In genomic region chr2:93475040-93475439, GRCm38 (mm10) we compare ENCODE assay signal across 8 mouse cellular contexts. TPM values are rescaled to one million over a fixed set of nuclear protein-coding genes. Genes with fewer than 3 reads are reported as not detected.
A peak's percentile ranks its signal among the peaks of the same experiment; 100 is the strongest.
DNase-seq lines count a peak whose midpoint lies in the region; ATAC-seq and TF ChIP-seq lines count a peak whose summit lies in the region.

No protein-coding gene starts in this region.

- no peak overlapping the region for H3K9ac ChIP-seq in heart, embryonic 13.5 days
- no peak overlapping the region for H3K9ac ChIP-seq in lung, embryonic 14.5 days

- TF ChIP-seq CTCF in bone marrow, adult 2 months (IDR thresholded peaks at IDR 0.05; ENCODE audit: control insufficient read depth, insufficient read depth, low read length), result peak; percentile 91
- TF ChIP-seq CTCF in lung, embryonic 14.5 days (IDR thresholded peaks at IDR 0.05; ENCODE audit: low read depth), result peak; percentile 95

- TF ChIP-seq POLR2A in bone marrow, adult 2 months (IDR thresholded peaks at IDR 0.05; ENCODE audit: borderline replicate concordance, control insufficient read depth, low read depth, low read length), result no peak

- WGBS in bone marrow, adult 2 months, result 2% methylated on average over 11 of the region's 11 CpGs
- WGBS in heart, embryonic 13.5 days, result under 1% methylated on average over 11 of the region's 11 CpGs
- WGBS in lung, embryonic 14.5 days, result 2% methylated on average over 11 of the region's 11 CpGs

- peak; percentile 71 to 79 for DNase-seq in CD8-positive naive resting alpha-beta T cell, adult 2 months (ENCODE audit: low read depth in 2 of 2, low spot score in 2 of 2)
- peak; percentile 96 for DNase-seq in layer of hippocampus, adult 11-12 months (ENCODE audit: low spot score)
- peak; percentile 98 for DNase-seq in lung, embryonic 14.5 days
- DNase-seq in ovary, postnatal 14 days (ENCODE audit: low spot score), result peak; percentile 91
- DNase-seq in thymus, postnatal 0 days (ENCODE audit: low spot score), result peak; percentile 83

- H3K4me3 ChIP-seq in bone marrow, adult 2 months (replicated peaks; ENCODE audit: control insufficient read depth, low read depth, low read length), result no peak overlapping the region
- H3K4me3 ChIP-seq in heart, embryonic 13.5 days, result no peak overlapping the region
- H3K4me3 ChIP-seq in lung, embryonic 14.5 days (ENCODE audit: low read depth, low read length), result no peak overlapping the region

- H3K27ac ChIP-seq in bone marrow, adult 2 months (ENCODE audit: control insufficient read depth, insufficient read depth, low read depth, low read length, poor library complexity), result no peak overlapping the region
- no peak overlapping the region for H3K27ac ChIP-seq in heart, embryonic 13.5 days (replicated peaks)
- no peak overlapping the region for H3K27ac ChIP-seq in lung, embryonic 14.5 days (ENCODE audit: low read depth)

- ATAC-seq in erythroblast, adult 5-6 weeks (replicated peaks; ENCODE audit: low FRiP score, poor library complexity, severe bottlenecking), result peak; percentile 59
- ATAC-seq in heart, embryonic 13.5 days (ENCODE audit: extremely low read depth, insufficient number of reproducible peaks, low FRiP score, low TSS enrichment), result 0 out of 2 replicates have a peak, but pooled peaks have one; percentile 16
- ATAC-seq in lung, embryonic 14.5 days (ENCODE audit: insufficient read depth), result peak; percentile 32

- H3K9me3 ChIP-seq in heart, embryonic 13.5 days, result no peaks in the 10 kb centered on the region
- no peaks in the 10 kb centered on the region for H3K9me3 ChIP-seq in lung, embryonic 14.5 days (ENCODE audit: low read depth, low read length)

- no peak overlapping the region for H3K4me2 ChIP-seq in heart, embryonic 13.5 days
- no peak overlapping the region for H3K4me2 ChIP-seq in lung, embryonic 14.5 days

- H3K36me3 ChIP-seq in heart, embryonic 13.5 days, result no peaks in the 10 kb centered on the region
- no peaks in the 10 kb centered on the region for H3K36me3 ChIP-seq in lung, embryonic 14.5 days (ENCODE audit: insufficient read depth)

- H3K27me3 ChIP-seq in heart, embryonic 13.5 days (replicated peaks), result peaks cover 34% of the 10 kb centered on the region
- H3K27me3 ChIP-seq in lung, embryonic 14.5 days (ENCODE audit: insufficient read depth, low read length), result no peaks in the 10 kb centered on the region

- H3K4me1 ChIP-seq in bone marrow, adult 2 months (ENCODE audit: control insufficient read depth, insufficient read depth, low read length), result peaks cover 1% of the 10 kb centered on the region; the same call in 1 of the 2 replicates
- H3K4me1 ChIP-seq in heart, embryonic 13.5 days, result peaks cover 13% of the 10 kb centered on the region
- H3K4me1 ChIP-seq in lung, embryonic 14.5 days (ENCODE audit: insufficient read depth), result peaks cover 4% of the 10 kb centered on the region; the same call in 1 of the 2 replicates

RNA-seq across cellular contexts. Expression of gene Cd82, which starts 12.1 kb away (rescaled TPM):
- polyA plus RNA-seq in bone marrow, adult 2 months (2011; ENCODE audit: insufficient read depth, insufficient read length, low replicate concordance, missing spikeins), result 98.5 and 111 TPM in 2 replicates
- 99.9 and 150 TPM in 2 replicates for total RNA-seq in erythroblast, adult 5-6 weeks (2015; ENCODE audit: low replicate concordance)
- 145 and 158 TPM in 2 replicates for total RNA-seq in erythroblast, adult 5-6 weeks (2017; ENCODE audit: low replicate concordance)
- polyA plus RNA-seq in heart, embryonic 13.5 days (2015; fragmentation: Nextera tagmentation; extraction: Ambion mirVana), result 24.6 and 27.2 TPM in 2 replicates
- 21.7 and 22.2 TPM in 2 replicates for polyA plus RNA-seq in lung, embryonic 14.5 days (2014; fragmentation: Nextera tagmentation; extraction: Ambion mirVana)
- 153 and 157 TPM in 2 replicates for polyA plus RNA-seq in thymus, postnatal 0 days (2015; fragmentation: Nextera tagmentation; extraction: Ambion mirVana)
